Mouse (Mus musculus) thymus, adult 2 months (tissue): Measurements from ENCODE around the gene Gm37240.

Experiments
- CTCF ChIP-seq: fragments of 200-500 bp; IDR thresholded peaks from 2 replicates; pipeline ENCODE4 v1.5.1; 2012; ENCODE audit warnings: mild to moderate bottlenecking, control low read depth, low read length, moderate library complexity, borderline replicate concordance; ENCODE audit not compliant: control insufficient read depth, poor library complexity, insufficient read depth; ENCODE audit errors: extremely low read depth
- POLR2A ChIP-seq: fragments of 200-500 bp; IDR thresholded peaks from 2 replicates; pipeline ENCODE4 v1.6.1; 2012; ENCODE audit warnings: mild to moderate bottlenecking, low read length, control low read depth, moderate library complexity; ENCODE audit not compliant: control insufficient read depth, poor library complexity, insufficient read depth; ENCODE audit errors: extremely low read depth

- TF ChIP-seq CTCF (no peak), POLR2A (no peak)
Measured at GRCm38 (mm10) chr3:85482636-85483035, 404.7 kb downstream of the Gm37240 start.
